Mouse (Mus musculus) induced T-regulatory cell, adult 2 months (primary cell): ENCODE results near the gene Sh2d4b.

Experiments
- DNase-seq: peaks from one replicate; pipeline ENCODE4 v3.0.0-alpha.2; 2012; ENCODE audit warnings: low read depth

The Sh2d4b gene

DNA sequence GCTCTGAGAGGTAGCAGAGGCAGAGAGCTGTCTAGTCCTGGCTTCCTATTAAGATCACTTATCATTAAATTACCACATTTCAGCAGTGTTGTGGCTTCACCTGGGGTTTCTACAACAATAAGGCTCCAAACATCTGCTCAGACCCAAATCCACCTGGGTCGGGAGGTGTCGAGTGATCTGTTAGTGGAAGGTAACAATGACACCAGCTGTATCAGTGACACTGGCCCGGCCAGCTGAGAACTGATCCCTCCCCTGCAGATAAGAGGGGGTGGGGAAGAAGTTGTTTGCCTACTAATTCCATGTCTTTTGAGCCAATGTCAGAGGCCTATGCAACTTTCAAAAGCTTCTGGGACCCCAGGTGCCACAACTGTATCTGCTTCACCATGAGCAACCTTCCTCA, at the start of gene Sh2d4b:
Gene Sh2d4b (minus strand): TSS at position 71 of the 400 bp plus-strand sequence.
- DNase-seq, result no peak

DNA sequence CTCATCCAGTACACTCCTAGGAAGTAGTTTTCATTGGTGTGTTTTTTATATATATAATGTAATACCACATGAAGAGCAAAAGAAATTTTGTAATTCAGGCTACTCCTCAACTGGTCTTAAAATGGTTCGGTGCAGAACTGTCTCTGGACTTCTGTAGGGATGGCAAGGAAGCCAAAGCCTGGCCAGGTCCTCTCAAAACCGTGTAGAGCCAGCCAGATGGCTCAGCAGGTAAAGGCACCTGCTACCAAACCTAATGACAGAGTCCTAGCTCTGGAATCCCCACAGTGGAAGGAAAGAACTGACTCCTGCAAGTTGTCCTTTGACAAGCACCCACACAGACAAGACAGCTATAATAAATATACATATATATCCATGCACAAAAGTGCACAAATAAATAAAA, 49.4 kb upstream of the Sh2d4b start:
- DNase-seq, result no peak

DNA sequence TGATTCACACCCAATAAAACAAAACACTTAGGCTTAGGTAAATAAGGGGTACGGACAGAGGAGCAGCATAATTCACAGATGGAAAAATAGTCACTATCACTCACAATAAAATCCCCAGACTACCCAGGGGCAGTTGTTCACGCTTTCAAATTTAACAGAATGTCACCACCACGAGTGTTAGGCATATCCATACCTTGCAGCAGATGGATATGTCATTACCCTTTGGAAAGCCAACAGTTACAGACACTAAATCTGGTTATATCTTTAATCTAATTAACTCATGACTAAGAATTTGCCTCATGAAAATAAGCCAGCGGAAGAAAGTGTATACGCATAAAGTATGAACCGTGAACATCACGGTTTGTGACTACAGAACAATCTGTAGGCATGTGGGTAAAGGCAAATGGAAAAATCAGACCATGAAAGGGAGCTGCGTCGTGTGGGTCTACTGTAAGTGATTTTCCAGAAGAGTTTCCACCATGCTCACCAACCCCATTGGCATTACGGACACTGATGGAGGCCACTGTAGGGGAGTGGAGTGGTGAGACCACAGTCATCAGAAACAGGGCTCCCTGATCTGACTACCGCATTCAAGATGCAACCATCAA, 45.4 kb upstream of the Sh2d4b start:
- DNase-seq, result peak; percentile 57

DNA sequence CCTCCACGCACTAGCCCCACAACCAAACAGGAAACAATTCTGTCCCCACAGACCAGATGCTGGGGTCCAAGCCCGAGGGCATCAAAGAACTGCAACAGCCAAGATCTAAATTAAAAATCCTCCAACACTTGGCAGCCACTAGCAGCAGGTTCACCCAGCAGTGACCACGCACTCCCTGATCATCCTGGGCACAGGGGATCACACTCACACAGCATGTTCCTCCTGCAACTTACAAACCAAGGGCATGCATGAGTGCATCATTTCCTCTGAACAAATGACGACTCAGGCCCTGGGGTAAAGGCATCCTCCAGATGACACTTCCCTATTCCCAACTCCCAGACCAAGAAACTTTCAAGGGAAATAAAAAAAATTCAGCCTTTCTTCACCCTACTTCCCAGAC, 44.0 kb upstream of the Sh2d4b start:
- peak; percentile 42 for DNase-seq

DNA sequence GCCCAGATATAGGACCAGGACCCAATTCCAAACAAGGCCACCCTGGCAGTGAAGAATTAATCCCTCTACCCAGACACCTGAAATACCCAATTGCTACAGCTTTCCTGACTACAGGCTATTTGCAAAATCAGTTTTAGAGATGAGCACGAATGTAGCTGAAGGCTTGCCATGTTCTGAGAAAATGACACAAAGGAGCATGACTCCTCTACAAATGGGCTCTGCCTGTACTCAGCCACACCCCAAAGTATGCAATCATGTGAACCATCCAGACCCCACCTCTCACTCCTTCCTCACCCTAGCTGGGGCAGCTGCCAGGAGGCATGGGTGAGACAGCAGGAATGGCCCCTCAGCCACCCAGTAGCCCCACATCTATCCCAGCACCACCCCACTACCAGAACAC, 42.4 kb upstream of the Sh2d4b start:
- no peak for DNase-seq

DNA sequence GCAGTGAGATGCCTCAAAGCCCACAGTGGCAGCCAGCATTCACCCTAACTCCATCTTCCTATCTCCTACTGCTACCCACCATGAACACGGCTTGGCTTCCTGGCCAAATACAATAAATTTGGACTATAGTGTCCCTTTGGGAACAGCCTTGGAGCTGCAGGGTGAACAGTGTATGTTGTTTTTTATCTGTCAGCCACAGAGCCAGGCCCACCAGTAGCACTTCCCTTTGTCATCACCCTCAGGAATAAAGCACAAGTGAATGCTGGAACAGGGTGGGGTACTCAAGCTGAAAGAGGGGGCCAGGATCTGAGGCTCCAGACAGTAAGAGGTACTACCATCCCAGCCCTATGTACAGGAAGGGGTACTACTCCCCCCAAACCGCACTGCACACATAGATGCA, 42.0 kb upstream of the Sh2d4b start:
- no peak for DNase-seq

DNA sequence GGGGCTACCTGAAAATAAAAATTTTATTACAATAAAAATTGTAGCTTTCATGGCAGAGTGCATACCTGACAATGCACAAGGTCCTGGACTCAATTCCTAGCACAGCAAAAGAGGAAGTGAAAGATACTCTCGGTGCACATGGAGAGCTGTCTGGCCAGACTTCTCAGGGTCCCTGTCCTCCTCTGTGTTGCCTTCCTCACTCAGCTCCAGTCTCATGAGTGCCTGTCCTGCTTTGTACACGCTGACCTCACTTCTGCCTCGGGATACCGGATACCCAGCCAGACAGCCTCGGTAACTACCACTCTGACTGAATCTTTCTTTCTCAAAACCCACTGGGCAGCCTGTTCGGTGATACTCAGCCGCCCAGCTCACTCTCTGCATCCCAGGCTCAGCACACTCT, 40.3 kb upstream of the Sh2d4b start:
- no peak for DNase-seq

DNA sequence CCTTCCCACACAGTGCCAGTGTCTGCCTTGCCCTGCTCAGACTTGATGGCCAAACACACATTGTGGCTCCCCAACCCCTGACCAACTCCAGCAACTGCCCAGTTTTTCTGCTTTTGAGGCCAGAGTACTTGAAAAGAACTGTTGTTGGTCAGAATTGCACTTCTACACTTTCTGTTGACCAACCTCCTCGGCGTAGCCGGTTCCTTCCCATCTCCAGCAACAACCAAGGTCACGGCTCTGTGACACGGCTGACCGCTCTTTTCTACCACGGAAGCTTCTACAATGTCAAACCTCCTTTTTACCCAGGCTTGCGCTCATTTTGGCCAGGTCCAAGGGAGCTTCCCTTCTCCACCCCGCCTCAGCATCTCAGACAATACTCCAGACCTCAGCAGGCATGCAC, 39.2 kb upstream of the Sh2d4b start:
- no peak for DNase-seq

DNA sequence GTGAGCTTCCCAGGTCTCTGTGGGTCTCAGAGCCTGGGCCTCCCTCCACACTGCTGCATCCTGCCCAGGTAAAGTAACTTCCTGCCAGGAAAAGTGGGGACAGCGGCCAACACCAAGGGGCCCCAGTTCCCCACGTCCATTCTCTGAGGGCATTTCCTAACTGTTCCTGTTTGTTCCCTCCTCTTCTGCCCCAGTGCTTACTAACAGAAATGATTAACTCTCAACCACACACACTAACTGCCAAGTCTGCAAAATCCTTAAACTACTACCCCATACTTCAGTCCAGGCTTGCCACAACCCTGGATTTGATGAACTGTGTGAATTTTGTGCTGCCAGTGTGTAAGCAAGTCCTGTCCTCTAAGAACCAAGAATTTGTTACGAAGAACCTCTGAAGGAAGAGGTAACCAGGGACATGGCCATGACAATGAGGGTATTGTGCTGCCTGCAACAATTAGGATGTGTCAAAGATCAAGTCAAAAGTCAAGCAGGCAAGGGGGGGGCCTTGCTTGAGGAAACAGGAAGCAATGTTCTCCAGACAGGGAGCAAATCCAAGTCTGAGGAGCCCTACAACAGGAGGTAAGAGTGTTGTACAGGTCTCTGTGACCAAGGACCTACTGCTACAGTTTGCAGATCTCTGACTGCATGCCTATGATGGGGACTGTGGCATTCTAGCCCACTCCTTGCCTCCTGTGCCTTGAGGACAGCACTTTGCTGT, 38.2 kb upstream of the Sh2d4b start:
- no peak for DNase-seq

DNA sequence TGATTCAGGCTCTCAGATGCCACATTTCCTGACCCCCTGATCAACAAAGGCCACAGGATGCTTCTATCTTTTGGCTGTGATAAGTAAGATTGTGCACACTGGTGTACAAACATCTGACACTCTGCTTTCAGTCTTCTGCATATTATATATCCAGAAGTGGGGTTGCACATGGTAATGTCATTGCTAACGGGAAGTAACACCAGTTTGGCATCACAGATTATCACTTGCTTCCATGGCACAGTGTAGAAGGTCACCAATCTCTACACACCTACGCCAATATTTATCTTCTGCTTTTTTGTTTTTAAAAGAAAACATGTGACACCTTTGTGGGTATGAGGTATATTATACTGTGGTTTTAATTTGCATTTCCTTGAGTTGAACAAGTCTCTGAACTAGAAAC, 36.9 kb upstream of the Sh2d4b start:
- DNase-seq, result peak; percentile 55

DNA sequence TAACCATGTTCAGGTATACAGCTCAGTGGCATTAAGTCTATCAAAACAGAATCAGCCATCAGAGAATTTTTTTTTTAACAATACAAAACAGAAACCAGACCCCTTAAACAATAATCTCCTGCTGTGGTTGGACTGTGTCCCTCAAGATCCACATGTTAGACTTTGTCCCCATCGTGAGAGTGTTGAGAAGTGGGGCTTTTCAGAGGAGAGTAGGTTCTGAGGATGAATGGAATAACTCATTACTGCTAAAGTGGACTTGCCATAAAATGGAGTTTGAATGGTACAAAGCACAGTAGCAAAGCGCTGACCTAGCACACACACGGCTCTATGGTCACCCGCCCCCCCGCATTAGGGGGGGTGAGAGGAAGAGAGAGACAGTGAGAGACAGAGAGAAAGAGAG, 35.8 kb upstream of the Sh2d4b start:
- no peak for DNase-seq

DNA sequence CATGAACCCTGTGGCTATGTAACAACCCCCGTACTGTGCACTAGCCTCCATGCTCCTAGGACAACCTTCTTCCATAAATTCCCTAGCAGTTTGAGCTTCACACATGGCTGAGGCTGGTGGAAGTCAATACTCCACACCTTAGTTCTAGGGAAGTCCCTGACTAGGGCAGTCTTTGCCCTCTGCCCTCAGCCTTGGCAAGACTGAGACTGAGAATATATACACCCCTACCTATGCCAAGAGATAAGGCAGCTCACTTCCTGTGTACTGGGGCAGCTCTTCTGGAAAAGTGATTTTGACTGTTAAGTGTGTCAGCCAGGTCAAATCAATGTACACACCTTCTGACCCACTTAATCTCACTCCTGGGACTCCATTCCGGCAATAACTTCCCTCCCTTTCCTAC, 34.0 kb upstream of the Sh2d4b start:
- DNase-seq, result peak; percentile 62

DNA sequence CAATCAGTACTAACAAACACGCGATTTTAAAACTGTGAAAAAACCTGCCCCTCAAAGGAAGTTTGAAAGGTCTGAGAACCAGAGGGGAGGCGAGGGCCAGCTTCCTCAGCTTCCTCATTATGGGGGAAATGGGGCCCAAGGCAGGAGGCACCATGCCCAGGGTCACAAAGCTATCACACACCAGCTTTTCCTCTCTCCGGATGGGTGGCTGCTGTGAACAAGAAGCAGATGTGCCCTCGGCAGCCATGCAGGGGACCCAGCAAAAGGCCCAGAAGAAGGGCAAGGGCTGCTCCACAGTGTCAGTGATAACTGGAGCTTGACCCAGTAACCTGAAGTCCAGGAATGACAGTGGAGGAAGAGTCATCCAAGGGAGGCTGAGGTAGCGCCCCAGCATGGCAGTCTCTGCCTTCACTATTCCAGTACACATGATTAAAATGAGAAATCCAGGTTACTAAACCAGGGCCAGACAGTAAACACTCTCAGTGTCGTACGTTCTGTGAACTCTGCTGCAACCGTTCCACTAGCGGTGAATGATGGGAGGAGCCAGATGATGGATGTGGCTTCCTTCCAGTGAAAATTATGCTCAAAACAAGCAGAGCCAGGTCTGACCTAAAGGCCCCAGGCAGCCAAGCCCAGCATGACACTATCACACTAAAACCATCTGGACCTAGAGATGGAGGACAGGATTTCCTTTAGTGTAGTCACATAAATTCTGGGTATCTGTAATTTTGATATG, 31.5 kb upstream of the Sh2d4b start:
- DNase-seq, result peak; percentile 64

DNA sequence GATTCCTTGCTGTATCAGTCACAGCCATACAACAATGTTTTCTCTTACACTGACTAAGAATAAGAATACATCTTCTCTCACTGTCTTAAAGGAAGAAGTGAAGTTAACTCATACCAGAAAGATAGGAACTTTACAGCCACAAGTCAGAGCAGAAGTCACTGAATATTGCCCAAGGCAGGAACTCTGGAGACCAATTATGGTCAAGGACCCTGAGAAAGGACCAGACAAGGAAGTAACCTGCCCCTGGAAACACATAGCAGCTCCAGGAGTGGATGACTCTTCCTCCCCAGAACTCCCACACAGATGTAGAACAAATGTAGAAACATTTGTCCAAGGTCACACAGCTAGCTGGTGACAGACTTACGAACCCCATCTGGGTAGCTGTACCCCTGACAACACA, 28.2 kb upstream of the Sh2d4b start:
- DNase-seq, result no peak

DNA sequence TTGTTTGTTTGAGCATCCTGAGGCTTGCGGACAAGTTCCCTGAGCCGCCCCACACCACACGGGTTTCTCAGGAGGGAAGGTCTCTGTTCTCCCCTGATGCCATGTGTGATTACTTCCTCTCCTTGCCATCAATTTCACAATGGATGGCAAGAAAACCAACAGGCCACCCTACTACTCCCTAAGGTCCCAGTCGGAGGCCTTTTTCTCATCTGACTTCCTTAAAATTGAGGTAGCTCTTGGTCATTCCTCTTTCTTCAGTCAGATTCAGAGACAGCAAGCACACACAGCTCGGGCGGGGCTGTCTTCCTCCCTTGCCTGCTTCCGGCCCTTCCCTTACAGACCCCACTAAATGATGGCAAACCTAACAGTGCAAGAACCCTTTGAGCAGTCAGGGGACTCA, 26.5 kb upstream of the Sh2d4b start:
- DNase-seq, result no peak

DNA sequence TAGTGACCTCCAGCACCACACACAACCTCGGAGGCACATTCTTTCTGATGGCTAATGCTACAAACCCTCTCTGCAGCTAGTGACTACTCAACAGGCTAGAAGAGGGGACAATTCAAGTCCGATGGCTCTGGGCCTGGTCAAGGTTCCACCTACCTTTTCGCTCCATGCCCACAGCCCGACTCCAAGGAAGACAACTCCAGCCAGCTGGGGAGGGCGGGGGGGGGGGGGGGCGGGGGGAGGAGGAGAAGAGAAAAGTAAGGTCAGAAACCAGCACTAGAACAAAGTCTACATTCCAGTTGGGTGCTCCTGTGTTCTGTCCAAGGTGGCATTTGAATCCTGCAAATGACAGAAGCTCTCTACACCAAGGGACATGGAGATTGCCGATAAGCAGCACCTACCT, 25.4 kb upstream of the Sh2d4b start:
- DNase-seq, result no peak

DNA sequence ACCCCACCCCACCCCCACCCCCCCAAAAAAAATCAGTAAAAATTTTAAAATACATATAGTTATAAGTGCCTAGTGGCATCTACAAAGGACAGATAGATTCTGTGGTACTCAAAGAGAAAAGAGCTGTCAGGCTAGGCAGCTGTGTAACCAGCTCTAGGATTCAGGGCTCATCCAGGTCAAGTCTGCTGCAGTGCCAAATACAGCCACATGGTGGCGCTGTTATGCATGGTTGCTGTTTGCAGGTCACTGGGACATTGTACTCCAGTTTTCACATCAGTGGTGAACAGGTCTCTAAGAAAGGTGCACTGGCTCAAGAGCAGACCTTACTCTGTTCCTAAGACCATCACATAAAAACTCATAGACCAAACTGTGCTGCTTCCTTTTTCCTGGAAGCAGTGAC, 24.6 kb upstream of the Sh2d4b start:
- peak; percentile 92 for DNase-seq

DNA sequence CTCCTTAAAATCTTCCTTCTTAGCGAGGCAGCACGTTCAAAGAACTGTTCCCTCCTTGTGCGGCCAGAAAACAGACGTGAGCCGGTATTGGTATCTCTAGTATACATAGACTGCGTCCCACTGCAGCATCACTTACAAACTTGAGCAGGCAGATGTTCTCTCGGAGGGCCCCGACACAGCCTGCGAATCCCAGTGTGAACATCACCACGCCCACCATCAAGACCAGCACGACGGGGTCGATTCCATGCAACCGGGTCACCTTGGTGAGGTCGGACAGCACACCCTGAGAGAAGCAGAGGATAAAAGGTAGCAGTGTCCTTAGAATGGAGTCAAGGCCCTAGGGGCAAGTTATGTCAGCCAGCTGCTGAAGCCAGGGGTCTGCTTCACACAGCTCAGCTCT, 23.6 kb upstream of the Sh2d4b start:
- no peak for DNase-seq

DNA sequence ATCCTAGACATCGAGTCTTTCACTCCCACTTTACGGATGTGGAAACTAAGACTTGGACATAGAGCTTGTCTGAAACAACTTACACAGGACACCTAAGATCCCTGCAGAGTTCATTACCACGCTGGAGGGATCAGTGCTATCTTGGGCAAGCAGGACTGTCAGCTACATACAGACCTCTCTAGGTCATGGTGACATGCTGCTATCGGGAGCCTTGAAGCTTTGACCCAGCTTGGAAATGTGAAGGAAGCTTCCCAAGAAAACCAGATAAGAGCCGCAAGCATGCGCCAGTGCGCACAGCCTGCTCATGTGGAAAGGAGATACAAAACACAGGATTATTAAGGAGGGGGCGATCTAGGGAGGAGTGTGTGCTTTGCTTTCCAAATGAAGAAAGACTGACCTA, 22.8 kb upstream of the Sh2d4b start:
- no peak for DNase-seq

DNA sequence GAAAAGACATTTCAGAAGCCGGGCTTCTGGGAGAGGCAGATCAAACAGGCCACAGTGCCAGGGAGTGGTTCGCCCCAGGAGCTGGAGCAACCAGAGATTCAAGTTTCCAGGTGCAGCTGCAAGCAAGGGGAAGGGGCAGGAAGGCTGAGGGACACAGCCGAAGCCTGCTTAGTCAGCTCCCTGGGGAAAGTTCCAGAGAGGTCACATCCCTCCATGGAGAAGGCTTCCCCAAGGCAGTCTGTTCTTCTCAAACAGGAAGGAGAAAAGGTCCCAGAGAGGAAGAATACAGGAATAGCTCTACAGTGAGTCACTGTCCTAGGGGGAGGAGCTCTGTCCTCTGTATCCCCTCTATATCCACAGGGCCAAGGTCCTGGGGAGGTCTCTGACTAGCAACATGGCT, 21.6 kb upstream of the Sh2d4b start:
- DNase-seq, result no peak

DNA sequence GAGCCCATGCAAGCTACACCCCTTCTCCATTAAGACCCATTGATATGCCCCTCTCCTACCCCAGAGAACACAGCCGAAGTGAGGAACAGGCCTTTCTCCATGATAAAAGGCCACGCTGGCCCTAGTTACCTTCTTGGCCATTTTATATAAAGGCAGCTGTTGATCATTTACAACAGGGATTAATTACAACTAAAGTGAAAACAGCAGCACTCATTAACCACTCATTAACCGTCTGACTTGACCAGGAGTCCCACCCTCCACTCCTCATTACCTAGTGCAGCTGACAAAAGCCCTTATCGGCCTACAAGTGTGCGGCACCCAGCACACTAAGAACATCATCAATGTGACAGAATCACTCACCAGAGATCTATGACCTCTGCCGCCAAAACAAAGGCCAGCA, 20.6 kb upstream of the Sh2d4b start:
- DNase-seq, result no peak

DNA sequence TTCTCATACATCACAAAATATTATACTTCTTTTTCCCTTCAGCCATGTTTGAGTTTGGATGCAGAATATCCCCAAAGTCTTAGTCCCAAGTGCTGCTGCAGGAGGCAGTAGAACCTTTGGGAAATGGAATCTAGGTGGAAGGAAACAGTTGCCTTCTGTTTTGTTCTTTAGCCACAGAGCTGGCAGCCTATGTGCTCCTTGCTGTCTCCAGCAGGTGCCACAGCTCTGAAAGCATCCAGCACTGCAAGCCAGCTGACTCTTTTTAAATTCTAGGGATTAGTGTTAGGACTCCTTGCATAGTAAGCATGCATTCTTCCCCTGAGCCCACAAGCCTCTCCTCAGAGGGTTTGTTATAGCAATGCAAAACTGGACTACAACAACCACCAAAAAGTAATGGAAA, 18.5 kb upstream of the Sh2d4b start:
- DNase-seq, result no peak

DNA sequence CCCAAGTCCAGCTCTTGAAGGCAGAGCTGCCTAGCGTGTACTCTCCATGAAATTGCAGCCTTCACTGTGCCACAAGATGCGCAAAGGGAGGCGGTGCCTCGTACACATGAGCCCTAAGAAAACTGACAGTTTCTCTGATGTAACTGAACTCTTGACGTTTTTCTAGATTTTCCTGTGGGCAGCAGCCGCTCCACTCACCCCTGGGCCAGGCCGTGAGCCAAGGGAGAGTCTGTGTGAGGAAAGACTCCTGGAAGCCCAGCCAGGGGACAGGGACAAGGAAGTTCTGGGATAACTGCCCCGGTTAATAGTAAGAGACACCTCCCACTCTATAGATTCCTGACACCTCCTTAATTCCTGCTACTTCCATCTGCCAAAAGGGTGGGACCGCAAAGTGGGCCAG, 15.7 kb upstream of the Sh2d4b start:
- no peak for DNase-seq

DNA sequence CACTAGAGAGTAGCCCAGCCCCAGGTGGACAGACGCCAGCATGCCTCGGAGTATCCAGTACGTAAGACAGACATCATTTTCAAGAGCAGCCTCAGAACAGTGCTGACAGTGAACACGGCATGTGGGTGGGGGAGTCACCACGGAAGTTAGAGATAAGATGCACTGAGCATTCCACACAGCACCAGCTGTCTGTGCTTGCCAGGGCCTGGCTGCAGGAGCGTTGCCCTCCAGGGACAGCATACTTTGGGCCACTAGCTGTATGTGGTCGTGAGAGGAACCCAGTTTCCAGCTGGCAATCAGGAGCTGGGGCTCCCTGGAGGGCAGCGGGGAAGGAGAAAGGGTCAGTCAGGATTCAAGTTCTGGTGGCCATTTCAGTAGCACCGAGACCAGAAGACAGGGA, 13.7 kb upstream of the Sh2d4b start:
- DNase-seq, result no peak
